Mouse (Mus musculus): Measurements from ENCODE around the gene Mapk13.

GRCm38 (mm10) chr17:28756447-28756846 lies 12.7 kb upstream of the Mapk13 start:
- TF ChIP-seq CTCF (IDR thresholded peaks at IDR 0.05; ENCODE audit: low read depth, low read length) (no peak), POLR2AphosphoS5 (IDR thresholded peaks at IDR 0.05; ENCODE audit: insufficient replicate concordance, low read depth, low read length) (no peak), TAL1 (conservative IDR thresholded peaks at IDR 0.05; ENCODE audit: low read depth, low read length) (no peak), GATA1 (IDR thresholded peaks at IDR 0.05; ENCODE audit: borderline replicate concordance, low read length) (no peak), GATA2 (IDR thresholded peaks at IDR 0.05; ENCODE audit: borderline replicate concordance, low read depth, low read length) (no peak)
